Mouse (Mus musculus): ENCODE data around the gene Lce6a. TPM values are rescaled to one million over a fixed set of nuclear protein-coding genes. Genes with fewer than 3 reads are reported as not detected.

Lce6a gene
- total RNA-seq (2021) = not detected
- long read RNA-seq, experiment 1 = 0 reads
- long read RNA-seq, experiment 2 = 0 reads

GRCm38 (mm10) chr3:92621560-92621959 lies at the start of gene Lce6a:
Gene Lce6a, minus strand, starts transcription at chr3:92621660.
- no peak for DNase-seq (ENCODE audit: low spot score in 2 of 2)
- intact Hi-C loops (cut with DNase I) = no loop called here

GRCm38 (mm10) chr3:92670215-92670614 lies 48.8 kb upstream of the Lce6a start, which contains the start of gene Lce1a2:
Gene Lce1a2, minus strand, starts transcription at chr3:92670315.
- intact Hi-C loops (cut with DNase I) = no loop called here
- no peak for DNase-seq (ENCODE audit: low spot score in 2 of 2)

DNA sequence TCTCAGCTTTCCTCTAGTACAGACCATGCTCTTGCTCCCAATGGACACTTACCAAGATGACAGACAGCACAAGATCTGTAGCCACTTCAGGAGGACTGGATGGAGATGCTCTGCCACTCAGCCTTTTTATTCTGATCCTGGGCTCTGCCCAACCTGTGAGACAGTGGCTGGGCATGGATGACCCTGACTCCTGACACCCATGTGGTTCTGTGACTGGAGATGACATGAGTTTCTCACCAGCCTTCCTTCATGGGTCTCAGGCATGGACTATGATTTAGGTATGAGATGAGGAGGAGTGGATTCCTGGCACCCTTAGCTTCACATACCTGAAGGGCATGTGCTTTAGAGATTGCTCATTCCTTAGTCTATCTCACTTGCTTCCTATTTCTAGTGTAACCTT lies 35.4 kb upstream of the Lce6a start, which contains the start of gene Lce1b:
Lce1b (minus strand) TSS at position 101 of the 400 bp plus-strand sequence.
- DNase-seq (ENCODE audit: low spot score in 2 of 2) = no peak
- intact Hi-C loops (cut with DNase I) = no loop called here

DNA sequence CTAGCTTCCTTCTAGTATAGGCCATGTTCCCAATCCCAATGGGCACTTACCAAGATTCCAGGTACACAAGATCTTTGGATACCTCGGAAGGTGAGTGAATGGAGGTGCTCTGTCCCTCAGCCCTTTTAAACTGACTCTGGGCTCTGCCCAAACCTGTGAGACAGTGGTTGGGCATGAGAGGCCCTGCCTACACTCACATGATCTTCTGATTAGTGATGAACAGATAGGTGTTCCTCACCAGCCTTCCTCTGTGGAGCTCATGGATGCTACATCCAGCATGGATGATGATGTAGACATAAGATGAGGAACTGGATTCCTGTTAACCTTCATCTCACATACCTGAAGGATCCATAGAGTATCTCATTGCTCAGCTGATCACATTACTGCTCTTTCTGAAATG lies 26.7 kb upstream of the Lce6a start, which contains the start of gene Lce1a1:
Lce1a1 (minus strand) TSS at position 101 of the 400 bp plus-strand sequence.
- intact Hi-C loops (cut with DNase I) = no loop called here

GRCm38 (mm10) chr3:92639854-92640253 lies 18.4 kb upstream of the Lce6a start:
- intact Hi-C loops (cut with DNase I) = no loop called here
- DNase-seq (ENCODE audit: low spot score in 2 of 2) = no peak

More for the DNA sequence above, 26.7 kb upstream of the Lce6a start, which contains the start of gene Lce1a1:
- DNase-seq (ENCODE audit: low spot score in 2 of 2) = no peak

DNA sequence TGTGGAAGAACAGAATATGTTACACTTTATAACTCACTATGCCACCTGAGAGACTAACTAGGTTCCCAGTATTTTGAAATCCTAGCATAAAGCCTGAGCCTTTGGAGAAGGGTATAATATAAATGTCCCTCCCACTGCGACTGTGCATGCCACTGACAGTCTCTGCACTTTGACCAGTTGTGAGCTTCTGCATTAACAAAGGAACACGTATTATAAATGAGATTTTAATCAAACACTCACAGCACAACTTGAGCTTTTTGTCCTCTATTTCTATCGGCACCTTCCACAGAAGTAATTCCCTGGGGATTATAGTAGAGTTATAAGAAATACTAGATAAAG lies 17.2 kb upstream of the Lce6a start:
- intact Hi-C loops (cut with DNase I) = no loop called here
- DNase-seq (ENCODE audit: low spot score in 2 of 2) = no peak

DNA sequence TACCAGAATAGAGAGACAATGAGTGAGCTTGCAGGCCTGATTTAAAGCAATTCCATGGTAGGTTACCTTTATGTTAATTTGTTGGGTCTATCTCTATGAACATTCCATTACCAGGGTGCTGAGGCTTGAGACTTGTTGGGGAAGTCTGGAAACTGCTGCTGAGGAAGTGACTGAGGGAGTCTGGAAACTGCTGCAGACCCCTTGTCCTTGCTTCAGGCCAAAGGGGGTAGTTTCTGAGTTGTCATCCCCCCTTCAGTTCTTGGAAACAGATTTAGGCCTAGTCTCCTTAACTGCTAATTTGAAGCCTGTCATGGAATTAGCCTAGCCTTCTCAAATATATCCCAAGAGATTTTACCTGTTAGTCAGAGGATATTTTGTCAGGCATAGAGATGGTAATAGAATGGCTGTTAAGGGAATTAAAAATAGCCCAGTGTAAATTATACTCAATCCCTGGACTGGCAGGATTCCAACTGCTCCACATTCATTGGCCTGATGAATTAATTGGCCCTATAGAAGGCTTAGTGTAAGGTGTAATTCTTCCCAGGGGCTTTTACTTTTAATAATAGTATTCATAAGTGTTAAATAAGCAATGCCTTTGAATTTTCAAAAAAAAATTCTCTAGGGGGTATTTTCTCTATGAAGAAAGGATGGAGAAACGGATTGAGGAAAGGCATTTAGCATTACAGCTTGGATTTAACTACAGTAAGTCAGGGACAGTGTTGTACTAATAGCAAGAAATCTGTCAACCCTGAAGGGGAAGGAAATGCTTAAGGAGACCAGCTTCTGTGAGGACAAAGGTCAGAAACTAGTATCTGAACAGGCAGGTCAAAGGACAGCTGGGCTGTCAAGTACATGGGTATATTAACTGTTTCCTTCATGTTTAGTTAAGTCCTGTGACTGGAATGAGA lies 16.5 kb upstream of the Lce6a start:
- no peak for DNase-seq (ENCODE audit: low spot score in 2 of 2)
- intact Hi-C loops (cut with DNase I) = no loop called here

DNA sequence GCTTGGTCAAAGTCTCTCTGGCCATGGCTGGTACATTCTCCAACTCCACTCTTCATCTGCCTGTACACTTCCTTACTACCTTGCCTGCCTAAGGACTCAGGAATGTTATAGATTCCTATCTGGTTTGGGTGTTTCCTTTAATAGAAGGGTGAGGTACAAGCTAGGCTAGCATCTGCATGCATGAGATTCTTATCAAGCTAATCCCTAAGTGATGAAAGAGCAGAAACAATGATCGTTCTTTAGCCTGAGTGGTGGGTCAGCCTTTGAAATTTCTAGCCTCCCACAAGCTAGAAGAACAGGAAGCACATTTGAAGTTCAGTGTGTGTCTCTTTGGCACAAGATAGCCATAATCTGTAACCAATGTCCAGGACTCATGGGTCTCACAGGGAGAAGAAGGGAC lies 11.7 kb downstream of the Lce6a start:
- DNase-seq (ENCODE audit: low spot score in 2 of 2) = no peak
- intact Hi-C loops (cut with DNase I) = loop anchor here (10.0 kb wide), 2 partner anchors 215 to 455 kb away; no protein-coding TSS in a partner anchor

- no peak for DNase-seq (ENCODE audit: low spot score in 2 of 2)
- intact Hi-C loops (cut with DNase I) = loop anchor here (10.0 kb wide), 2 partner anchors 213 to 453 kb away; no protein-coding TSS in a partner anchor
These were observed 14.1 kb downstream of the Lce6a start, which contains the start of gene 2210017I01Rik for GRCm38 (mm10) chr3:92607392-92607791. Gene 2210017I01Rik, minus strand, starts transcription at chr3:92607492.

DNA sequence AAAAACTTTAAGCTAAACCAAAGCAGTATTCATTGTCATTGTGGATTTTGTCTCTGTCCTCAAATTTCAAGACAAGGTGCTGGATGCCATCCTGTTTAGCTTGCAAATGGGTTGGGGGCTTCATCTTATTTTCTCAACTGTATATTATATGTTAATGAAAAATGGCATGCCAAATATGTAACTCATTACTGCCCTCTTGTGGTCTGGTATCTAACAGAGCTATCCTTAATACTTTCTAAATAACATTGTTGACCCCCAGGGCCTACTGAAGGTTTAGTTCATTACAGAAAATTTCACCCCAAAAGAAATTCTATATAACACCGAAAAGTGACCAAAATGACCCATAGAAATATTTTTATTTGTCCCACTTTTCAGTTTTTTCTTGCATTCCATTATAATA lies 19.3 kb downstream of the Lce6a start:
- intact Hi-C loops (cut with DNase I) = loop anchor here (10.0 kb wide), 2 partner anchors 207 to 447 kb away; no protein-coding TSS in a partner anchor
- no peak for DNase-seq (ENCODE audit: low spot score in 2 of 2)

- DNase-seq (ENCODE audit: low spot score in 2 of 2) = no peak
- intact Hi-C loops (cut with DNase I) = loop anchor here (10.0 kb wide), 2 partner anchors 206 to 446 kb away; no protein-coding TSS in a partner anchor
These were observed 21.0 kb downstream of the Lce6a start for GRCm38 (mm10) chr3:92600456-92600855.

GRCm38 (mm10) chr3:92599973-92600372 lies 21.5 kb downstream of the Lce6a start:
- intact Hi-C loops (cut with DNase I) = loop anchor here (10.0 kb wide), 2 partner anchors 205 to 445 kb away; no protein-coding TSS in a partner anchor
- DNase-seq (ENCODE audit: low spot score in 2 of 2) = no peak

DNA sequence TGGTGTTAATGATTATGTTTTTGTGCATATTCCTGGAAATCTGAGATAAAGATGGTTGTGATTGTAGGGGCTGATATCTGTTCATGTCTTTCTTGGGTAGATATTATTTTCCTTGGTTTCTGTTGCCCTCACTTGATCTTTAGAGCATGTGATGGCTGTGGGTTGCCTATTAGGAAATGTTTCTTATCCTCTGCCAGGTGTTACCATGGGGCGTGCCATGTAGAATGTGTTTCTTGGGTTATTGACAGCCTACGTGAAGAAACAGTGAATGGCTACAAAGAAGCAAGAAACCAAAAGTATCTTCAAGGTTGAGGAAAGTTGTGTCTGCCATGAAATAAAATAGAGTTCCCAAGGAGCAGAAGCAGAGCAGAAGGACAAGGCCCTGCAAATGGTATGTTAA lies 23.0 kb downstream of the Lce6a start:
- no peak for DNase-seq (ENCODE audit: low spot score in 2 of 2)
- intact Hi-C loops (cut with DNase I) = no loop called here

GRCm38 (mm10) chr3:92588858-92589257 lies 32.6 kb downstream of the Lce6a start, which contains the start of gene Smcp:
Gene Smcp, minus strand, starts transcription at chr3:92588997.
- intact Hi-C loops (cut with DNase I) = no loop called here

DNA sequence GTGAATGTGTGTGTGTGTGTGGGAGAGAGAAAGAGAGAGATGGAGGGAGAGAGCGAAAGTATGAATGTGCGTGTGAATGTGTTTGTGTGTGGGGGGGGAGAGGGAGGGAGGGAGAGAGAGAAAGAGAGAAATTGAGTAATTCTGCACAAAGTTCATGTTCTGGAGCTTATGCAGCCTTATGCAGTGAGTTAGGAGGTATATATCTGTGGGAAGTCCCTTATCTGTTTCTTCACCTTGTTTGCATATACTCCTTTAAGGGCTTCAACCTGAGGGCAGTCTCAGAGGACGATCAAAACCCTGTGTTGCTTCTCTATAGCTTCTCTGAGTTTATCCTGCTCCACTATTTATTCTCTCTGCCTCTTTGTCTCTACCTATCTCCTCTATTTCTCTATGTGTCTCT lies 34.3 kb downstream of the Lce6a start:
- intact Hi-C loops (cut with DNase I) = no loop called here

More at GRCm38 (mm10) chr3:92588858-92589257, 32.6 kb downstream of the Lce6a start, which contains the start of gene Smcp:
- no peak for DNase-seq (ENCODE audit: low spot score in 2 of 2)

DNA sequence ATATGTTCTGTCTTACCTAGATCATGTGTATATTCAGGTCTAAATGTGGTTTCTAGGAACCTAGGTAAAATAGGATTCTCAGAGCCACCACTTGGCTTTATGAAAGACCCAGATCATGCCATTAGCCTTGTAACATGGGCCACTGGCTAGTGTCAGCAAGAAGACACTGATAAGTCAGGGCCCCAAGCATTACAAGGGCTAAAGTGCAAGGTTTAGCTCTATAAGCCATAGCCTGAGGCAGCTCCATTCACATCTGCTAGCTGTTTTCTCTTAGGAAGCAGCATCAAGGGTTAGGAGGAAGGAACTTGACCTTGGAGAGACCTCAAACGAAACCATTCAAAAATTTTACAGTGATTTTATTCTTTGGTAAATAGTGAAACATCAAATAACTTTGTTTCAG lies 36.4 kb downstream of the Lce6a start:
- no peak for DNase-seq (ENCODE audit: low spot score in 2 of 2)
- intact Hi-C loops (cut with DNase I) = no loop called here

More for the DNA sequence above, 34.3 kb downstream of the Lce6a start:
- no peak for DNase-seq (ENCODE audit: low spot score in 2 of 2)

DNA sequence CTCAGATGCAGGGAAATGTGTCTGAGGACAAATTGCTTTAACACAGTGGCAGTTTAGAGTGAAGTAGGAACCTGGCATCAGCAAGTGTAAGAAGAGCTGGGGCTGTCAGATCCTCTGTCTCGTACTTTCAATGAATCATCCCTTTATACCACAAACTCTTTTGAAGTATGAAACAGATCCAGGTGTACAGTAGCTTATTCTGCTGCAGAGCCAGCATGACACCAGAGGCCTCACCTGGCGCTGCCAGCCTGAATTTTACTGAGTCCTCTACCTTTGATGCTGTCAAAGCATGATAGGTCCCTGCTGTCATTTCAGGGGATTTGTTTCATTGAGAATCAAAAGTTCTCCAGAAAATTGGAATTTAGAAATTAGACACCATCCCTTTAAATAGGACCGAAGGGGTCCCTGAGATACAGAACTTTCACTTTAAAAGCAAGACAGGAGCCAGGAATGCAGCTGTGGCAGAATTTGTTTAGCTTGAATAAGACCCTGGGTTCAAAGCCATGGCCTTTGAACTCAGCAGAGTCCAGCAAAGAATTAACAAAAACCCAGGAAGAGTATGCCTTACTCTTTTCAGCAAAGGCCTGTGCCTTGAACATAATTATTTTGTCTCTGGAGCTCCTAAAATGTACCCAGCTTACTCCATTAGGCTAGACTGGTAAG lies 38.2 kb downstream of the Lce6a start:
- intact Hi-C loops (cut with DNase I) = no loop called here
- DNase-seq (ENCODE audit: low spot score in 2 of 2) = no peak

GRCm38 (mm10) chr3:92579508-92579907 lies 42.0 kb downstream of the Lce6a start:
- intact Hi-C loops (cut with DNase I) = no loop called here

DNA sequence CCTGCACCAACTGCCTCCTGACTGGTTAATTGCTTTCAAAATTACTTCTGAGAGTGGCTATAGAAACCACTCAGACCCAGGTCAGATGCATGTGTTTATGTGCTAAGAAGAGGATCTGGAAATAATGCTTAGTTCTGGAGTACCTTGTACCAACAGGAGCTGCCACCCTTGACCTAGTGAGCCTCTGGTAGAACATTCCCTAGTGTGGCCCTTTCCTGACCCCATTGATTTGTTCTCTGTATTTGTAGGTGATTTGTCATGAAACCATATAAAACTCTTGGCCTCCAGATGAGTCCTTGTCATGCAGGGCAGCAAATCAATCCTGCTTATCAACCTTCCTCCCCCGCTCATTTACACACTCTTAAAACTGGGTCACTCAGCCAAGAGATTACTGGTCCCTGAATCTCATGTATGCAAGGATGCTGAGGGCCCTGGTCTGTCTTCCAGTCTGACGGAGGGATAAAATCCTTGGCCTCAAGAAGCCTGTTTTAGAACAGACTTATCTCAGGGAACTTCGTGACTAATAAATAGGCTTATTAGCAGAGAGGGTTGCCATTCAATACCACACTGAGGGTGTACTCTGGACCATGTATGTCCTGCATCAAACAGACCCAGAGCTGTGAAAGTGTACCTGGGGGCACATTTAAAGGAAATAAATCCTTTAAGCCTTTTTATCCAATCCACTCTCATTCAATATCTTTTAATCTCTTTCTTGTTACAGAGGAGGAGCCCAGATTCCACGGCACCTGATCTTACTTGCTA lies 42.6 kb downstream of the Lce6a start:
- intact Hi-C loops (cut with DNase I) = no loop called here
- DNase-seq (ENCODE audit: low spot score in 2 of 2) = no peak

More at GRCm38 (mm10) chr3:92579508-92579907, 42.0 kb downstream of the Lce6a start:
- no peak for DNase-seq (ENCODE audit: low spot score in 2 of 2)
